Mouse (Mus musculus) lung, postnatal 10 days (tissue): ENCODE measurements around the gene 4930452B06Rik.
A peak's percentile ranks its signal among the peaks of the same experiment; 100 is the strongest.

Experiments
- DNase-seq: peaks from one replicate; pipeline ENCODE4 v3.0.0; 2021

The 4930452B06Rik gene

GRCm38 (mm10) chr14:8517681-8518080 lies 148.4 kb downstream of the 4930452B06Rik start:
- peak; percentile 4 for DNase-seq

- no peak for DNase-seq
Observed at GRCm38 (mm10) chr14:8514071-8514470, 152.0 kb downstream of the 4930452B06Rik start.

- no peak for DNase-seq
Observed at GRCm38 (mm10) chr14:8511276-8511675, 154.8 kb downstream of the 4930452B06Rik start.

- no peak for DNase-seq
Observed at GRCm38 (mm10) chr14:8510288-8510959, 155.6 kb downstream of the 4930452B06Rik start.

GRCm38 (mm10) chr14:8508669-8509068 lies 157.4 kb downstream of the 4930452B06Rik start:
- DNase-seq: no peak

- no peak for DNase-seq
Observed at GRCm38 (mm10) chr14:8504206-8504605, 161.8 kb downstream of the 4930452B06Rik start.

- no peak for DNase-seq
Observed at GRCm38 (mm10) chr14:8503345-8503744, 162.7 kb downstream of the 4930452B06Rik start.

- no peak for DNase-seq
Observed at GRCm38 (mm10) chr14:8502496-8502895, 163.5 kb downstream of the 4930452B06Rik start.

- no peak for DNase-seq
Observed at GRCm38 (mm10) chr14:8495691-8496090, 170.3 kb downstream of the 4930452B06Rik start.

- DNase-seq: no peak
Observed at GRCm38 (mm10) chr14:8494952-8495351, 171.1 kb downstream of the 4930452B06Rik start.

GRCm38 (mm10) chr14:8494260-8494659 lies 171.8 kb downstream of the 4930452B06Rik start:
- DNase-seq: no peak

GRCm38 (mm10) chr14:8478098-8478497 lies 187.9 kb downstream of the 4930452B06Rik start:
- no peak for DNase-seq

- no peak for DNase-seq
Observed at GRCm38 (mm10) chr14:8477348-8477747, 188.7 kb downstream of the 4930452B06Rik start.

GRCm38 (mm10) chr14:8476606-8477005 lies 189.4 kb downstream of the 4930452B06Rik start:
- peak; percentile 20 for DNase-seq

- no peak for DNase-seq
Observed at GRCm38 (mm10) chr14:8475851-8476250, 190.2 kb downstream of the 4930452B06Rik start.

- no peak for DNase-seq
Observed at GRCm38 (mm10) chr14:8472884-8473283, 193.2 kb downstream of the 4930452B06Rik start.

GRCm38 (mm10) chr14:8464401-8465154 lies 201.5 kb downstream of the 4930452B06Rik start:
- DNase-seq: no peak

GRCm38 (mm10) chr14:8462973-8463372 lies 203.1 kb downstream of the 4930452B06Rik start:
- no peak for DNase-seq

- no peak for DNase-seq
Observed at GRCm38 (mm10) chr14:8462321-8462909, 203.6 kb downstream of the 4930452B06Rik start.

- peak; percentile 71 for DNase-seq
Observed at GRCm38 (mm10) chr14:8460226-8461129, 205.6 kb downstream of the 4930452B06Rik start.

- DNase-seq: no peak
Observed at GRCm38 (mm10) chr14:8459759-8460158, 206.3 kb downstream of the 4930452B06Rik start.

GRCm38 (mm10) chr14:8451117-8451516 lies 214.9 kb downstream of the 4930452B06Rik start:
- no peak for DNase-seq

- DNase-seq: no peak
Observed at GRCm38 (mm10) chr14:8450342-8450741, 215.7 kb downstream of the 4930452B06Rik start.
